Mouse (Mus musculus) fibroblast of lung, adult 2 months (primary cell): Measurements from ENCODE around the gene Cryab.

Experiments
- DNase-seq: peaks from one replicate; pipeline ENCODE4 v3.0.0-alpha.2; 2011; ENCODE audit warnings: low read depth

The Cryab gene

GRCm38 (mm10) chr9:50751323-50751722, at the start of gene Cryab:
Cryab (plus strand) TSS chr9:50751325.
- DNase-seq = no peak

- no peak for DNase-seq
These were observed 46.2 kb upstream of the Cryab start for GRCm38 (mm10) chr9:50704907-50705306.

GRCm38 (mm10) chr9:50709108-50709507, 42.0 kb upstream of the Cryab start:
- no peak for DNase-seq

GRCm38 (mm10) chr9:50711337-50711736, 39.8 kb upstream of the Cryab start:
- DNase-seq = no peak

GRCm38 (mm10) chr9:50714188-50714587, 36.9 kb upstream of the Cryab start:
- DNase-seq = no peak

GRCm38 (mm10) chr9:50718878-50719277, 32.2 kb upstream of the Cryab start:
- no peak for DNase-seq

- no peak for DNase-seq
These were observed 30.1 kb upstream of the Cryab start for GRCm38 (mm10) chr9:50721061-50721460.

GRCm38 (mm10) chr9:50722451-50722911, 28.6 kb upstream of the Cryab start:
- DNase-seq = no peak

GRCm38 (mm10) chr9:50723406-50723805, 27.7 kb upstream of the Cryab start:
- DNase-seq = peak; percentile 78

- no peak for DNase-seq
These were observed 27.0 kb upstream of the Cryab start for GRCm38 (mm10) chr9:50724147-50724546.

- DNase-seq = no peak
These were observed 26.3 kb upstream of the Cryab start for GRCm38 (mm10) chr9:50724661-50725330.

- no peak for DNase-seq
These were observed 25.1 kb upstream of the Cryab start for GRCm38 (mm10) chr9:50725921-50726590.

- no peak for DNase-seq
These were observed 23.8 kb upstream of the Cryab start for GRCm38 (mm10) chr9:50727171-50727924.

GRCm38 (mm10) chr9:50727925-50728651, 23.0 kb upstream of the Cryab start:
- DNase-seq = no peak

GRCm38 (mm10) chr9:50729600-50729999, 21.5 kb upstream of the Cryab start:
- no peak for DNase-seq

- no peak for DNase-seq
These were observed 18.6 kb upstream of the Cryab start for GRCm38 (mm10) chr9:50732560-50732959.

GRCm38 (mm10) chr9:50734989-50735388, 16.1 kb upstream of the Cryab start:
- DNase-seq = no peak

GRCm38 (mm10) chr9:50738914-50739870, 11.9 kb upstream of the Cryab start, which contains the start of gene Dixdc1:
Dixdc1 (minus strand) TSS chr9:50739517.
- DNase-seq = no peak

GRCm38 (mm10) chr9:50740867-50741784, 10.0 kb upstream of the Cryab start:
- DNase-seq = no peak

- DNase-seq = no peak
These were observed 8.9 kb upstream of the Cryab start for GRCm38 (mm10) chr9:50742261-50742660.
